Mouse (Mus musculus) embryonic facial prominence, embryonic 12.5 days (tissue): ENCODE measurements around the gene Esrrg. TPM values are rescaled to one million over a fixed set of nuclear protein-coding genes. Genes with fewer than 3 reads are reported as not detected.

Source experiments
- ATAC-seq: fragments of 200-750 bp; cut with Nextera tagmentation; 2 replicates; pipeline ENCODE4 v1.8.0; 2017; ENCODE audit not compliant: insufficient number of reproducible peaks, insufficient read depth, low FRiP score, low TSS enrichment
- H3K27ac ChIP-seq: fragments of 300-500 bp; sonication (generic); 2 replicates; pipeline ENCODE4 v1.5.1; 2016; ENCODE audit warnings: mild to moderate bottlenecking
- H3K27me3 ChIP-seq: fragments of 300-500 bp; sonication (generic); 2 replicates; pipeline ENCODE4 v1.6.1; 2016; ENCODE audit warnings: mild to moderate bottlenecking, moderate library complexity
- H3K36me3 ChIP-seq: fragments of 300-500 bp; sonication (generic); 2 replicates; pipeline ENCODE4 v1.6.1; 2016; ENCODE audit warnings: mild to moderate bottlenecking
- H3K4me1 ChIP-seq: fragments of 300-500 bp; sonication (generic); 2 replicates; pipeline ENCODE4 v1.6.1; 2016
- H3K4me2 ChIP-seq: fragments of 300-500 bp; sonication (generic); replicated peaks from 2 replicates; pipeline ENCODE4 v1.6.1; 2016; ENCODE audit warnings: mild to moderate bottlenecking, moderate library complexity
- H3K4me3 ChIP-seq: fragments of 300-500 bp; sonication (generic); 2 replicates; pipeline ENCODE4 v1.5.1; 2016; ENCODE audit warnings: mild to moderate bottlenecking
- H3K9ac ChIP-seq: fragments of 300-500 bp; sonication (generic); 2 replicates; pipeline ENCODE4 v1.6.1; 2016; ENCODE audit warnings: mild to moderate bottlenecking, moderate library complexity
- H3K9me3 ChIP-seq: fragments of 300-500 bp; sonication (generic); 2 replicates; pipeline ENCODE4 v1.6.1; 2016; ENCODE audit warnings: mild to moderate bottlenecking, moderate library complexity
- WGBS: fragments of 180-500 bp; shearing (Covaris S2); methylation state at CpG from one replicate; pipeline ENCODE4 v1.1.7; 2016; 5-methylcytosine and 5-hydroxymethylcytosine counted together
- polyA plus RNA-seq: library from polyadenylated mRNA; unstranded; fragments of >200 nt; fragmentation: Nextera tagmentation; extraction: Ambion mirVana; gene quantifications from 2 replicates; pipeline ENCODE4 v1.2.1, GENCODE M21; 2016

Esrrg gene
- polyA plus RNA-seq, 1 experiment from 2014 or later = 2.1 TPM

DNA sequence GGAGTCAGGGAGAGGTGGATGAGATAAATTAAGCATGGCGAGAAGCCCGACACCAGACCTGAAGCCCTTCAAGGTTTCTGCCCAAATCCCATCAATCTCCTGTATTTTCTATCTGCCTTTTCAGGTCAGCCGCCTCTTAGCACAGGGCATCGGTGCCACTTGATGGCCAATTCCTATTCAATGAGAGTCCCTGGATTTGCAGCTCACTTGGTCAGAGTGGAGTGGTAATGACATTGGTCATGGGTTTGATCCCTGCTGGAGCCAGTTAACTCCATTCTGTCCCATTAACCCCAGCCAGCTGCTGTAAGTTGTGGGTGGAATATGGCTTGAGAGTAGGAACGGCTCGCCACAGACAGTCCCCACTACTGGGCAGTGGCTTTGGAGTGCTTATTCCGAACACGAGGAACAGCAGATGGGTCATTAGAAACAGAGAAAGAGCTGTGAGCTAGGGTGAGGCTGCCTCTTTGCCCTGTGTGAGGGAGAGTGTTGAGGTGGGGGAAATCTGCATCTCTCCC is 101.9 kb downstream of the Esrrg start:
- Histone ChIP-seq H3K4me2 (no peak overlapping the region), H3K36me3 (no peaks in the 10 kb centered on the region), H3K9ac (no peak overlapping the region), H3K4me1 (no peaks in the 10 kb centered on the region), H3K27ac (no peak overlapping the region), H3K4me3 (no peak overlapping the region), H3K27me3 (no peaks in the 10 kb centered on the region), H3K9me3 (no peaks in the 10 kb centered on the region)
- WGBS = 71% methylated on average over 8 of the region's 8 CpGs
- ATAC-seq = no peak

GRCm38 (mm10) chr1:187721035-187721434 is 112.4 kb downstream of the Esrrg start:
- WGBS = 73% methylated on average over 3 of the region's 3 CpGs
- Histone ChIP-seq H3K36me3 (no peaks in the 10 kb centered on the region), H3K4me2 (no peak overlapping the region), H3K9me3 (no peaks in the 10 kb centered on the region), H3K27ac (no peak overlapping the region), H3K4me1 (no peaks in the 10 kb centered on the region), H3K27me3 (no peaks in the 10 kb centered on the region), H3K9ac (no peak overlapping the region), H3K4me3 (no peak overlapping the region)
- no peak for ATAC-seq

GRCm38 (mm10) chr1:187722016-187722415 is 113.4 kb downstream of the Esrrg start:
- H3K4me1 ChIP-seq = no peaks in the 10 kb centered on the region
- no peaks in the 10 kb centered on the region for H3K9me3 ChIP-seq
- WGBS = 49% methylated on average over 9 of the region's 9 CpGs
- H3K4me3 ChIP-seq = no peak overlapping the region
- no peak overlapping the region for H3K27ac ChIP-seq
- H3K9ac ChIP-seq = no peak overlapping the region
- no peaks in the 10 kb centered on the region for H3K27me3 ChIP-seq
- ATAC-seq = no peak
- H3K4me2 ChIP-seq = no peak overlapping the region
- H3K36me3 ChIP-seq = no peaks in the 10 kb centered on the region

DNA sequence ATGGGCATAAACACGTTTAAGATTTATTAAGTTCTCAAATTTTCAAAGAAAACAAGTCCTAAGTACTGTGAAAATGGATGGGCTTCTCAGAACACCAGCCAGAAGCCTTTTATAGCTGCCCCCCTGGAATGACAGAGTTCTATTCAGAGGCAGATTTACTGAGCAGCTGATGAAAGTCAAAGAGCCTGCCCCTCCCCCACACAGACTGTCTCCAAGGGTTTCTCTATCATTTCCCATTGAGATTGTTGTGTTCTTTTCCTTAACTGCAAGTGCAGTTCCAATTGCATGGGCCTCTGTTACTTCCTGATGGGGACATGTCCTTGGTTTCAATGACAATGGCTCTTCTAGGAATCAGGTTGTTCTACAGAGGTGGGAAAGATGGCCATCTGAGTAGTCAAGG is 116.1 kb downstream of the Esrrg start:
- Histone ChIP-seq H3K36me3 (no peaks in the 10 kb centered on the region), H3K4me3 (no peak overlapping the region), H3K4me1 (no peaks in the 10 kb centered on the region), H3K9me3 (no peaks in the 10 kb centered on the region), H3K27ac (no peak overlapping the region), H3K9ac (no peak overlapping the region), H3K27me3 (no peaks in the 10 kb centered on the region), H3K4me2 (no peak overlapping the region)
- ATAC-seq = no peak
- WGBS = 26% methylated on average over 1 of the region's 1 CpGs

- Histone ChIP-seq H3K9ac (no peak overlapping the region), H3K4me1 (no peaks in the 10 kb centered on the region), H3K27ac (no peak overlapping the region), H3K4me3 (no peak overlapping the region), H3K27me3 (no peaks in the 10 kb centered on the region), H3K36me3 (no peaks in the 10 kb centered on the region), H3K9me3 (no peaks in the 10 kb centered on the region), H3K4me2 (no peak overlapping the region)
- 78% methylated on average over 1 of the region's 1 CpGs for WGBS
- no peak for ATAC-seq
Measured at GRCm38 (mm10) chr1:187725351-187725750, 116.8 kb downstream of the Esrrg start.

- H3K4me1 ChIP-seq = no peaks in the 10 kb centered on the region
- H3K4me2 ChIP-seq = no peak overlapping the region
- H3K4me3 ChIP-seq = no peak overlapping the region
- WGBS = 85% methylated on average over 4 of the region's 4 CpGs
- H3K9ac ChIP-seq = no peak overlapping the region
- no peak overlapping the region for H3K27ac ChIP-seq
- H3K27me3 ChIP-seq = no peaks in the 10 kb centered on the region
- ATAC-seq = no peak
- H3K9me3 ChIP-seq = no peaks in the 10 kb centered on the region
- no peaks in the 10 kb centered on the region for H3K36me3 ChIP-seq
Measured at GRCm38 (mm10) chr1:187731171-187731570, 122.6 kb downstream of the Esrrg start.

DNA sequence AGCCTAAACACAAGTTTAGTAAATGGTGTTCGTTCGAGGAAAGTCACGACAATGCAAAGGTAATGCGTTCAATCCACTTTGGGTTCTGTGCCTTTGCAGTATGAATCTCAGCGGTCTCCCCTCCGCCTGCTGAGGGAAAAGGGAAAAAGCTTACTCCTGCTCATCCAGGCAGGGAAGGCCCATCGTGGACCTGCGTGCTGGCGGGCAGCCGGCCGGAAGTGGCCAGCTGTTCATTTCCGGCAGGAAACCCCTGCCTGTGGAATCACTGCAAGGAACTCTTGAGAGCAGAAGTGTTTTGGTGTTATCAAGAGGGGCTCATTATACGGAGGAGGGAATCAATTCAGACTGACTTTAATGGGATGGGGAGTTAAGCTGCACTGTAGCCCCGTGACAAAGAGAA is 127.9 kb downstream of the Esrrg start:
- Histone ChIP-seq H3K9me3 (no peaks in the 10 kb centered on the region), H3K4me3 (no peak overlapping the region), H3K4me1 (no peaks in the 10 kb centered on the region; the same call in 1 of the 2 replicates), H3K27ac (no peak overlapping the region), H3K4me2 (no peak overlapping the region), H3K27me3 (no peaks in the 10 kb centered on the region), H3K9ac (no peak overlapping the region), H3K36me3 (no peaks in the 10 kb centered on the region)
- 56% methylated on average over 14 of the region's 14 CpGs for WGBS
- ATAC-seq = no peak

- 88% methylated on average over 7 of the region's 7 CpGs for WGBS
- no peak for ATAC-seq
- H3K27ac ChIP-seq = no peak overlapping the region
- no peaks in the 10 kb centered on the region; the same call in 1 of the 2 replicates for H3K4me1 ChIP-seq
- H3K27me3 ChIP-seq = no peaks in the 10 kb centered on the region
- H3K9ac ChIP-seq = no peak overlapping the region
- H3K4me3 ChIP-seq = no peak overlapping the region
- H3K36me3 ChIP-seq = no peaks in the 10 kb centered on the region
- H3K4me2 ChIP-seq = no peak overlapping the region
- H3K9me3 ChIP-seq = no peaks in the 10 kb centered on the region
Measured at GRCm38 (mm10) chr1:187737296-187737695, 128.7 kb downstream of the Esrrg start.

DNA sequence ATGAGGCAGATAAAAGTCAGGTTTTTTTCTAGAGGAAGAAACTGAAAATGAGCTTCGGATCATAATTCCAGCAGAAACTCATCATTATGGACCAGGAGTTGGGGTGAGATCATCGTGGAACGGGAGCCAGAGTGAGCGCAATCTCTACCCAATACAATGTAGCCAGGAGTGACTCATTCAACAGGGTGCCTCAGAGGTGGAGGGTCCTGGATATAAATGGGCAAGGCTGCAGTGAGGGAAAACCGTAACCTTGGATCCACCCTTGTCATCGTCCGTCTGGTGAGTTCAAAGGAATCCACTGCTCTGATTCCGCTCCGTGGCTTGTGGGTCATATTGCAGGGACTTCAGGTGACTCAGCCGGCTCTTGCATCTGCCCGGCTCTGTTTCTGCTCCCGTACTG is 131.9 kb downstream of the Esrrg start:
- 79% methylated on average over 12 of the region's 12 CpGs for WGBS
- Histone ChIP-seq H3K27ac (no peak overlapping the region), H3K4me3 (no peak overlapping the region), H3K36me3 (no peaks in the 10 kb centered on the region), H3K9ac (no peak overlapping the region), H3K4me1 (no peaks in the 10 kb centered on the region; the same call in 1 of the 2 replicates), H3K4me2 (no peak overlapping the region), H3K27me3 (no peaks in the 10 kb centered on the region), H3K9me3 (no peaks in the 10 kb centered on the region)
- no peak for ATAC-seq

- Histone ChIP-seq H3K9me3 (no peaks in the 10 kb centered on the region), H3K4me1 (no peaks in the 10 kb centered on the region; the same call in 1 of the 2 replicates), H3K27me3 (no peaks in the 10 kb centered on the region), H3K36me3 (no peaks in the 10 kb centered on the region), H3K27ac (no peak overlapping the region), H3K4me2 (no peak overlapping the region), H3K4me3 (no peak overlapping the region), H3K9ac (no peak overlapping the region)
- WGBS = 87% methylated on average over 7 of the region's 7 CpGs
- ATAC-seq = no peak
Measured at GRCm38 (mm10) chr1:187741306-187741705, 132.7 kb downstream of the Esrrg start.

DNA sequence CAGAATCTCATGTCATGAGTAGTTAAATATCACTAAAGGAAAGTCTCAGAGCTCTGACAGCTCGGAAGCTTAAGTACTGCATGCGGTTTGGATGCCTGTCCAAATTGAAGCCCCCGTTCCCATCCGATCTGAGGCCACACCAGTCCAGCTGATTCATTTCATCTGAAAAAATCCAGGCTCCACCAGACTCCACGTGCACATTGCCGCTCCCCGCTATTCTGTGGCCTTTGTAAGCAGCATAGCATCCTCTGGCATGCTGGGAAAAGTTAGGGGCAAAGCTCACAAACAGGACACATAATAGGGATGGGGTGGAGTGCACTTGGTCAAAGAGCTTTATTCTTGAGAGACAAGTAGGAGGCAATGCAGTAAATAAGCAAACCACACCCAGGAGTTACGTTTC is 133.5 kb downstream of the Esrrg start:
- H3K36me3 ChIP-seq = no peaks in the 10 kb centered on the region
- H3K9ac ChIP-seq = no peak overlapping the region
- no peak overlapping the region for H3K4me2 ChIP-seq
- no peaks in the 10 kb centered on the region for H3K9me3 ChIP-seq
- H3K27ac ChIP-seq = no peak overlapping the region
- WGBS = 73% methylated on average over 8 of the region's 8 CpGs
- no peak for ATAC-seq
- H3K4me1 ChIP-seq = no peaks in the 10 kb centered on the region
- no peak overlapping the region for H3K4me3 ChIP-seq
- H3K27me3 ChIP-seq = no peaks in the 10 kb centered on the region

- Histone ChIP-seq H3K4me3 (no peak overlapping the region), H3K4me2 (no peak overlapping the region), H3K36me3 (no peaks in the 10 kb centered on the region), H3K9ac (no peak overlapping the region), H3K4me1 (no peaks in the 10 kb centered on the region), H3K9me3 (no peaks in the 10 kb centered on the region), H3K27ac (no peak overlapping the region), H3K27me3 (no peaks in the 10 kb centered on the region)
- 85% methylated on average over 3 of the region's 3 CpGs for WGBS
- no peak for ATAC-seq
Measured at GRCm38 (mm10) chr1:187749294-187749693, 140.7 kb downstream of the Esrrg start.

DNA sequence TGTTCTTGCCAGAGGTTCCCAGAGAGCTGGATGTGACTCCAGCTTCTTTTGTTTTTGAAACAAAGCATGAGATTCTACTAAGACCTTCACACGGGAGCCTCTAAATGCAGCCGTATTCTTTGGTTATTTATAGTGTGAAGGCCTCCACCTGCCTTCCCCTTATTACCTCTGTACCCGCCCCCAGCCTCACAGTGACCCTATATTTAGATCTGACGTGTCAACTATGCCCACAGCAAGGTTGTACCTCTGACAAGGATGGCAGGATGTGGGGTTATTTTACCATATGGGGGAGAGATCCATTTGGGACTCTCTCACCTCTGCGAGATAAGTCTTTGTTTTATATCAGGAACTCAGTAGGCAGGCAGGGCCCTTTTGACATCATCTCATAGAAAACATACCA is 141.3 kb downstream of the Esrrg start:
- H3K4me2 ChIP-seq = no peak overlapping the region
- H3K9ac ChIP-seq = no peak overlapping the region
- H3K27ac ChIP-seq = no peak overlapping the region
- H3K4me3 ChIP-seq = no peak overlapping the region
- H3K9me3 ChIP-seq = no peaks in the 10 kb centered on the region
- WGBS = 79% methylated on average over 5 of the region's 5 CpGs
- H3K27me3 ChIP-seq = no peaks in the 10 kb centered on the region
- H3K36me3 ChIP-seq = no peaks in the 10 kb centered on the region
- H3K4me1 ChIP-seq = no peaks in the 10 kb centered on the region
- ATAC-seq = no peak
